Mouse (Mus musculus) erythroid progenitor cell, adult 5-6 weeks (primary cell): ENCODE measurements around the gene Zfp759. TPM values are rescaled to one million over a fixed set of nuclear protein-coding genes. Genes with fewer than 3 reads are reported as not detected.
A peak's percentile ranks its signal among the peaks of the same experiment; 100 is the strongest.
"Not testable (repeated sequence)": the region's sequence is repeated elsewhere in the genome, so short reads cannot be mapped to it uniquely, and the experiment has no call there.

ENCODE experiments used
- ATAC-seq: replicated peaks from 2 replicates; pipeline ENCODE4 v1.8.0; 2016; ENCODE audit warnings: moderate number of reproducible peaks, mild to moderate bottlenecking, moderate TSS enrichment, inconsistent platforms; ENCODE audit not compliant: poor library complexity, low FRiP score, severe bottlenecking
- total RNA-seq, 2 experiments: library from RNA; stranded (forward) in 1 of 2; stranded (reverse) in 1 of 2; fragments of 150-400 nt in 1 of 2; fragments of 186-747, 209-891 nt in 1 of 2; gene quantifications; 2 replicates each; pipeline versions ENCODE4 v1.2.3 to v1.2.4; 2015 to 2017; ENCODE audit warnings: low replicate concordance in 2 of 2

Zfp759 gene
- total RNA-seq (2015; ENCODE audit: low replicate concordance) (1.1 TPM in 1 of 2 replicates, not detected in the other), total RNA-seq (2017; ENCODE audit: low replicate concordance) (0.51 and 2.9 TPM in 2 replicates)

DNA sequence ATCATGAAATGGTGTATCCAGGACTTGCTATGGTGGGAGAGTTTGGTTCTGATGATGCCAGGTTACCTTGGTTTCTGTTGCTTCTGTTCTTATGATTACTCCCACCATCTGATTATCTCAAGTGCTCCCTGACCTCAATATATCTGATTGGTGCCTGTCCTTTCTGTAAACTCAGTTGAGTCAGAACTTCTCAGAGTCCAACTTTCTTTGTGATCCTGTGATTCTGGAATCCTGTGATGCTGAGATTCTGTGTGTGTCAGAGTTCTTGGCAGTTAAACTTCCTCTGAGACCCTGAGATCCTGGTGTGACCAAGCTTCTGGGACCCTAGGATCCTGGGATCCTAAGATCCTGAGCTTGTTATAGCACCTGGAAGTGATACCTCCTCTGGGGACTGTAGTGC is at the start of gene Zfp759:
Gene Zfp759, plus strand, starts transcription at position 301 of the 400 bp plus-strand sequence.
- ATAC-seq, result not testable (repeated sequence)

DNA sequence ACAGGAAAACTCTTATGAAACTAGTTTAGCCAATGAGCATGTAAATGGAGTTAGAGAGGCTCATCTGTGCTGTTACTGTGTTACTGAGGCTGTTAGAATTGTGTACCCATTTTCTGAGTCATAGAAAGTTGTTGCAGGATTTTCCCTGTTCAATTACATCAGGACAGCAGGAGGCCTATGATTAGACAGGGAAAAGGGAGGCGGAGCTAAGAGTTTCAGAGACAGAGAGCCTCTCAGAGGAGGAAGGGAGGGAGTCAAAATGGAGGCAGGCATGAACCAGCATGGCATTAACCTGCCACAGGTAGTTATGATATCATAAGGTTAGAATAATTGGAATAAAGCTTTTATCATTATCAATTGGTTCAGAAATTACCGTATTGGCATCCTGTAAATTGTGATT is 48.7 kb upstream of the Zfp759 start:
- no peak for ATAC-seq

DNA sequence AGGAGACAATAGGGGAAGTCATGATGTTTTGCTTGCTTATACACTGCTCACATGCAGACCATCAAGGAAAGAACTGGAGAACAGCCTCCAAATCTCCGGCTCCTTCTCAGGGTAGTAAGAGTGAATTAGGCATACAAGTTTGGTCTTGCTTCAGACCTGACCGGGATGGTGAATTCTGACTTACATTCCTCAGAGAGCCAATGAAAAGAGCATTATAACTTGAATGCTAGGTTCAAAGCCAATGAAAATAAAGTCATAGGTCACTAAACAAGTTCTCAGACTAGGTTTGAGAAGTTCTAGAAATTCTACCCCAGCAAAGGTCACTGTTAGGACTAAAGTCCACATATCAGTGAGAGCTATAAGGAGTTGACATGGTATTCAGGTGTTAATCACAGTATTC is 44.2 kb upstream of the Zfp759 start:
- no peak for ATAC-seq

DNA sequence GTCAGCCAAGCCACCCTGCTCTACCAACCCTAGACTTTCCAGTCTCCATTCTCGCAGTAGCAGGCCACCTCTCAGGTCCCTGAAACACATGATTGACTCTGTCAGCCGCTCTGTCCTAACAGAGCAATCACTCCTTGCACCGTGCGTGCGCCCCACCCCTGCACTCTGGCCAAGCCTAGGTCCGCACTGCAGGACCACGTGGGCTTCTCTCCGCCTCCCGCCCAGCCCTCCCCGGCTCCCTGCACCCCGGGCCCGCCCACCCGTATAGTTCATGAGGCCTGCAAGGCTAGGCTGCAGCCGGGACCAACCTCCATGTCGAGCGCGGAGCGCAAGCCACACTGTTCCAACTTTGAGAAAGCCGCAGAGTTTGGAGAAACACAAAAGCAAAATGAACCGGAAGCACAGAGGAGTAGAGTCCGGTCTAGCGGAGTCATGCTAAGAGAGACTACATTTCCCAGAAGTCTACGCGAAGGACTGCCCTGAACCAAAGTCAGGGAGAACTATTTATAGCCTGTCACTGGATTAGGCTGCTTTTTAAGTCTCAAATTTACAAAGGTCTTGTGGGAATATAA is 40.2 kb upstream of the Zfp759 start:
- ATAC-seq, result peak; percentile 92

DNA sequence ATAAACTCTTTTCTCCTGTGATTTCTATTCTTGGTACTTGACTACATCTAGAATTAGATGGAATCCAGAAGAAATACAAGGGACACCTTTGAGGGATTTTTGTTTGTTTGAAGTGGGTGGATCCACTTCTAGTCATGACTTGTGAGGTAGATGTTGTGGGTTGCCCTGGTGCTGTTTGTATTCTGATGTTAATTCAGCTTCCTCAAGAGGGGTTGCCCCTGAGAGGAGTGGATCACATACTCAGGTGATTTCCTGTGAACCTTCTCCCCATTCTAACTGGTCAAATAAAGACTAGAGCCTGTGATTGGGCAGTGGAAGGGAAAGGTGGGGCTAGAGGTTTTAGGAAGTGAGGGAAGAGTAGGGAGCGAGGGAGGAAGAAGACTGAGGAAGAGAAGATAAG is 39.5 kb upstream of the Zfp759 start:
- no peak for ATAC-seq

DNA sequence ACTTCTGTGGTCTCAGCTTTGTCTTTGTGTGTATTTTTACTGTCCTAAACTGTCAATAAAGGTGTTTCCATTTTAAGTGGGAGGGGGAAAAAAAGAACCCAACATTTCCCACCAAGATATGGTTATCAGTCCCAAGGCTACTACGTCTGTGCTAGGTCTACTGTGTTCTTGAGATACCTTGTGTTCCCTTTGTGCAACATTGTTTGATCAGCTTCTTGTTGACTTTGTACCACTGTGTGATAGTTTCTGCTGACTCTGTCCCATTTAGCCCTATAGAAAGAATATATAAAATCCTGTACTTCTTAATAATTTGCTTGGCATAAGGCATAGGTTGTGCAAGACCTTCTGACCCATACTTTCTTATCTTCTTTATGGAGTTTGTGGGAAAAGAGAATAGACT is 31.3 kb upstream of the Zfp759 start:
- no peak for ATAC-seq

DNA sequence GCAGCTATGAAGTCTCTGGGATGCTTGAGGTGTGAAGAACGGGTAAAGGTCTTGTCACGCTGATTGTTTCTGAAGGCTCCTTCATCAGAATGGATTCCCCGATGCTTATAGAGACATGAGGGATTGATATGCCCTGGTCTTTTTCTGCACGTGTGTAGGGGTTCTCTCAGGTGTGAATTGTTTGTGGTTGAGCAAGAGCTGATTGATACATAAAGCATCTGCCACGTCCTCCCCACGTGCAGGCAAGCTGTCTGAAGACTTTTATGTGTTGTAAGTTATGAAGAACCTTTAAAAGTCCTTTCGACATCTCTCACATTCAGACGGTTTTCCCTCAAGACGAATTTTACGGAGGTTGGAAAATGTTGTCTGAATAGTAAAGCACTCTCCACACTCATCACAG is 23.6 kb upstream of the Zfp759 start, which contains the start of gene Zfp708:
Gene Zfp708, minus strand, starts transcription at position 101 of the 400 bp plus-strand sequence.
- ATAC-seq, result no peak

DNA sequence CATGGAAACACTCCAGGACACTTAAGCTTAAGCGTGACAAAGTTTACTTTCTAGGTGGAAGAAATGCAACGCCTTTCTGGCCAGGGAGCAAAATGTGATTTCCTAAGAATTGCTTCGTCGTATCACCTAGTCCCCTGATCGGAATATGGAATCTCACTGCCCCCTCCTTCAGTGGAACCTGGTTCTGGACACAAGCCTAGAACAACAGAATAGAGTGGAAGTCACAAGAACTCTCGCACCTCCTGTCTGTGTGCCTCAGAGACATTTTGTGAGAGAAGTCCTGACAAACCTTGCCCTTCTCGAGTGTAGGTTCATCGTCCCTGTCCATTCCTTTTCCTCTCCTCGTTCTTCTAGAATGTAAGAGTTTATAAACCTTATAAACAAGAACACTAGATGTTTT is 13.8 kb upstream of the Zfp759 start:
- no peak for ATAC-seq

DNA sequence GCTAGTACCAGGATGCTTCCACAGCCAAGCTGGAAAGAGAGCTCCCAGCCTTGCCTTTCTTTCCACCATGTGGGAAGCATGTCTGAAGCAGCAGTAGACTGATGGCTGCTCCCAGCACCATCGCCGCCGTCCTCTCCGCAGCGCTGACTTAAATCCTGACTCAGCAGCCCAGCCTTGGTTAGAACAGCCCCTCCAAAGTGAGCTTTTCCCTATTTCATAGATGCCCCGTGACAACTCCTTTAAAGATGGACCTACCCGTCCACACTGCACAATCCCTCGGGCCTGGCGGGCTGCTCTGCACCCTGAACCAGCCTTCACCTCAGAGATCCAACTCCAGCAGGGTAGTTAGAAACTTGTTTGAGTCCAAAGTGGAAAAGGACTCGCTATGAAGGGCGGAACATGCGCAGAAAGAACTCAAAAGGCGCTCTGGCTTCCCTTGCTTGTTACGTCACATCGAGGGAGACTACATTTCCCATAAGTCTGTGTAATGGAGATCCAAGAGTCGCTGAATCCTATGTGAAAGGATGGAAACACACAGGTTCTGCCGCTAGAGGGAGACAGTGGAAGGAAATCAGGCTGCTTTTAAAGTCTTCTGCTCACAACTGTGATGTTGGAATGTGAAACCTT is 13.2 kb upstream of the Zfp759 start, which contains the start of gene Gm28557:
Gene Gm28557, minus strand, starts transcription at position 411 of the 627 bp plus-strand sequence.
- peak; percentile 98 for ATAC-seq

DNA sequence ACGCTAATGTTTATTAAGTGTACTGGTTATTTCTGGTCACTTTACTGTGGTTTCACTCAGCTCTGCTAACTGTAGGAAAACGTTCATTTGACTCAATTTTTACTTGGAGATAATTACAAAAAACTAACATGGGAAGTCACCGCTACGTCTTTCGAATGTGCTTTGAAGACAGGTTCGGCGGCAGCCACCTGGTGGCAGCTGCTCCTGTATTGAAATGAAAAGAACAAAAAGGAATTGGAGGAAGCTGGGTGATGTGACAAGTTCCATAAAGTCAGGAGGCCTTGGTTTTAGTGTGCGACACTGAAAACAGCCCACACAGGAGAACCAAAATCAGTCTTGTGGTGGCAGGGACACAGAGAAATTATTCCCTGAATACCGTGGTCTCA is 12.6 kb upstream of the Zfp759 start:
- peak; percentile 64 for ATAC-seq

DNA sequence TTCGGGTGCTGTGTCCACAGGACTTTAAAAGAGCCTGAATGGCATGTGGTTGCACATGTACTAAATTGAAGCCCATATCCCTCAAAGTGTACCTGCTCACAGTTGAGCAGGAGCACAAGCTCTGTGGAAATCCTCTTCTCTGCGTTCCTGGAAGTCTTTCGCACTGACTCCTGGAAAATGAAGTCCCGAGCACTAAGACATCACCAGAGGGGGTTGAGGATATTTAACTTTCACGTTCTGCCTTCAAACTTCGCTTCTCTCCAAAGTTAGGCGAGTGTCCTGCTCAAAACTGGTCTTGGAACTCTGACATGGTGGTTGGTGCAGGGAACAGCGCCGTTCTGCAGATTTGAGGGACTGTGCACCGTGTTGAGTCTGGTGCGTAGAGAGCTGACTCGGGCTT is 9.4 kb upstream of the Zfp759 start:
- no peak for ATAC-seq

DNA sequence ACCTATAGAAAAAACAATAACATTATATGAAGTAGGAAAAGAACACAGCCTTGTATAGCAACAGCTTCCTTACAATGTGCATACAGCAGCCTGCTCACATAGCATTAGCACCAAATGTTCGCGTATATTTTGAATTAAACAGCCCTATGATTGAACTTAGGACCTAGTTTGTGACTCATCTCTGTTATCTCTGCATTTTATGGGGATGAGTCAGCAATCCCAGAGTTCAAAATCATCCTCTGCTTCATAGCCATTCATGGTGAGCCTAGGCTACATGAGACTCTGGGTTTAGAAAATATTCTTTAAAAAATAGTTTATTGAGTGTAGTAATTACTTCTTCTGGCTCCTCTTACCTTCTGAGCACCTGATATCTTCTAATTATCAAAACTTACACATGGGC is 8.2 kb upstream of the Zfp759 start:
- no peak for ATAC-seq

DNA sequence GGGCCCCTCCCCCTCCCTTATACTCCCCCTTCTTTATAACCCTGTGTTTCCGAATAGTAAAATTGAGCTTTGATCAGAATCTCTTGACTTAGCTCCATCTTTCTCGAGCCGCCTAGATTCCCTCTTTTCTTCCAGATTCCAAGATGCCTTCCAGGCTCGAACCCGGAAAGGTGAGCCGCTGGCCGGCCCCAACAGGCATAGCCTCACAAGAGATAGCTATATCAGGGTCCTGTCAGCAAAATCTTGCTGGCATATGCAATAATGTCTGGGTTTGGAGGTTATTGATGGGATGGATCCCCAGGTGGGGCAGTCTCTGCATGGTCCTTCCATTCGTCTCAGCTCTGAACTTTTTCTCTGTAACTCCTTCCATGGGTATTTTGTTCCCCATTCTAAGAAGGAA is 5.3 kb upstream of the Zfp759 start, which contains the start of gene Rslcan18:
Gene Rslcan18, minus strand, starts transcription at position 101 of the 400 bp plus-strand sequence.
- not testable (repeated sequence) for ATAC-seq

DNA sequence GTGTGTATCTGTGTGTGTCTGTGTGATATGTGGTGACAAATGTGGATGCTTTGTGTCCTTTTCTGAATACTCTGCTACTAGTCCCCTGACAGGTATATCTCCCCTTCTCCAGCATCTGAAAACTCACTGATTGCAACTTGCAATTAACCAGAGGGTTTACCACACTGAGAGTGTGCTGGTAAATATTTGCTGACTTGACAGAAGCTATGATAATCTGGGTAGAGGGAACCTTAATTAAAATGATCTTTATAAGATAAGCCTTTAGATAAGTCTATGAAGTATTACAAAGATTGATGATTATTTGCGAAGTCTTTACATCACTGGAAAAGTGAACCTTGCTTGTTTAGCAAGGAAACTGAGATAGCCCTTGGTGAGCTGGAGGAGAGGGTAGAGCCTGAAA is 3.0 kb downstream of the Zfp759 start:
- no peak for ATAC-seq

DNA sequence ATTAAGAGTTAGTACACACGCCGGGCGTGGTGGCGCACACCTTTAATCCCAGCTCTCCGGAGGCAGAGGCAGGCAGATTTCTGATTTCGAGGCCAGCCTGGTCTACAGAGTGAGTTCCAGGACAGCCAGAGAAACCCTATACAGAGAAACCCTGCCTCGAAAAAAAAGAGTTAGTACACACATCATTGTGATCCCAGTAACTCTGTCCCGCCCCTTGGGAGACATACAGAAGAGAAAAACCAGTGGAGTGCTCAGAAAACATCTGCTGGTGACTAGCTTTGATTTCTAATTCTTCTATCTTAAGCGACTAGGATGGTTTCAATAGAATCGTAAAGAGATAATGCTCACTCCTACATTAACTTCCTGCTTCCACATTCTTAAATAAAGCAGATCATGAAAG is 6.0 kb downstream of the Zfp759 start:
- ATAC-seq, result not testable (repeated sequence)

DNA sequence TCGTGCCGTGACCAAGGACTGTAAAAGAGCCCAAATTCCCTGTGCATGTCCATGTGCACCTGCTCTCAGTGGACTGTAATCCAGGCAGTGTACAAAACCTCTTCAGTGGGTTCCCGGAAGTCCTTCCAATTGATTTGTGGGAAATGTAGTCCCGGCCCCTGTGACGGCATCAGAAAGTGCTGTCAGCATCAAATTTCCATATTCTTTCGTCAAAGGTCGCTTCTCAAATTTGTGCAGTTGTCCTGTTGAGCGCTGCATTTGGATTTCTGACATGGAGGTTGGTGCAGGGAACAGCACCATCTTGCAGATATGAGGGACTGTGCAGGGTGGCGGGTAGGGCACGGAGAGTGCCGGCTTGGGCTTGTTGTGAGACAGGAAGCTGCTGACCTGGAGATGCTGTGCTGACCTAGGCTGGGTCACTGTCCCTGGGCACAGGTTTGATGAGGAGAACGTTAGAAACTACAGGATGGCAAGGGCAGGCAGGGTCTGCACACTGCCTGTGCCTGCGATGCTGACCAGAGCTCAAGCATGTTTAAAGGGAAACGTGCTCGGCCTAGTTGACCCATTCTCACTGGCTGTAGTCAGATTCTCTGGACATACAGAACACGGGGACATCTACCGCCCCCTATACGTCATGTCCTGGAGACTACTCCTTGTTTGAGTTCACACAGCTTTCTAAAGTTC is 6.7 kb downstream of the Zfp759 start:
- peak; percentile 25; the same call in 1 of the 2 replicates for ATAC-seq

DNA sequence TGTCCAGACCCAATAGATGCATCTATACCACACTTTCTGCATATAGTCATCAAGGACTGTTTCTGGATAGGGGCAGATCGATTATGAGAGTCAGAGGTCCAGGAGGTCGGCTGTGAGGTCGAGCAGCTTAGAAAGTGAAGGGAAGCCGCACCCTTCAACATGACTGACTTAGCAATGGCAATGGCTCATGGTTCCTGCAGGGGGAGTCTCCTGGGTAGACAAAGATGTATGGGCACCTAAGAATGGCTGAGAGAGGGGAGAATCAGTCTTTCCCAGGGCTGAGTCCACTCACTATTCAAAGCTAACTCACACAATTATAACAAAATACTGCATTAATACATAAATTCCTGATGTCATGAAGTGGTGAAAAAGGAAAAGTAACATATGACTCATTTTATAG is 44.7 kb downstream of the Zfp759 start:
- 0 out of 2 replicates have a peak, but pooled peaks have one; percentile 30 for ATAC-seq

DNA sequence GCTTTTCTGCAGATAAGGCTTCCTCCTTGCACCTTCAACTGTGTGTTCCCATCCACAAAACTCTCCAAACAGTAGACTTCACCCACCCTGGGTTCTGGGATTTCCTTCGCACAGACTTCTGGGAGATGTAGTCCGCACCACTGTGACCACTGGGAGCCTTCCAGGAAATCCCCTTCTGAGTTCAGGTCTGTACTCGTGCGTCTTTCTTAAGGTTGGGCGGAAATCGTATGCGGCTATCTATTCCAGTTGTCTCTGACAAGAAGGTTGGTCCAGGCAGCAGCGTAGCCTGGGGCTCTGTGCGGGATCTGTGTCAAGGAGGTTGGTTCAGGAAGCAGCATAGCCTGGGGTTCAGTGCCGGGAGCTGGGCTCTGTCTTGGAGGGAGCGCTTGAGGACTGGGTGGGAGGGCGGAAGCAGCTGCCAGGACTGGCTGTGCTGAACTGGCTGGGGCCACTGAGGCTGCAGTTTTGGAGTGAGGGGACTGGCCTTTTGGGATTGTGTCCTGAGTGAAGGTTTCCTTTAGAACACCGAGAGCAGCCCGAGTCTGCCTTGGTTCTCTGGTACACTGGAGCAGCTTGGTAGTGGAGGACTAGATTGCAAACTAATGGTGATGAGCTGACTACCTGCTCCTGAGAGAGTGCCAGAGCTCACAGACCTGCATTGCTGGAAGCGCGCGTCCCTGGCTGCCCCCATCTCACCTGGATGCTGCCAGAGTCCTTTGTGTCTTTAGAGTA is 51.7 kb downstream of the Zfp759 start, which contains the start of gene Rsl1:
Gene Rsl1, plus strand, starts transcription at position 192 of the 732 bp plus-strand sequence.
- ATAC-seq, result peak; percentile 57; the same call in 1 of the 2 replicates

DNA sequence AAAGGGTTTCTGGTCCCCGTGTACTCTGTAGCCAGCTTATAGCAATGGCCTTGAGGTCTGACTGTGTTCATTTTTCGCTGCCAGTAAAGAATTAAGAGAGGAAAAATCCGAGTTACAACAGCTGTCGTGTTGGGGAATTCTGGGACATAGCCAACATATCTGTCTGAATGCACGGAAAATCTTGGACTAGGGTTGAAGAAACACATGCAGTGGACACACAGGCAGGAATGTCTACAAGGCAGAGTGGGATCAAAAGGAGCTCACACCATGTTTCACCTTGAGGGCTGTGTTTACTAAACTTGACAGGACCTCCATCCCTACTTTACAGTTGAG is 52.2 kb downstream of the Zfp759 start:
- no peak for ATAC-seq
